Mouse (Mus musculus): ENCODE results near the gene Tcf20. TPM values are rescaled to one million over a fixed set of nuclear protein-coding genes. Genes with fewer than 3 reads are reported as not detected.

Tcf20 gene
- polyA plus RNA-seq, 1 experiment from 2014 or later, result 15.9 TPM

GRCm38 (mm10) chr15:82967947-82968346, 19.7 kb downstream of the Tcf20 start:
- 26% methylated on average over 6 of the region's 6 CpGs for WGBS

DNA sequence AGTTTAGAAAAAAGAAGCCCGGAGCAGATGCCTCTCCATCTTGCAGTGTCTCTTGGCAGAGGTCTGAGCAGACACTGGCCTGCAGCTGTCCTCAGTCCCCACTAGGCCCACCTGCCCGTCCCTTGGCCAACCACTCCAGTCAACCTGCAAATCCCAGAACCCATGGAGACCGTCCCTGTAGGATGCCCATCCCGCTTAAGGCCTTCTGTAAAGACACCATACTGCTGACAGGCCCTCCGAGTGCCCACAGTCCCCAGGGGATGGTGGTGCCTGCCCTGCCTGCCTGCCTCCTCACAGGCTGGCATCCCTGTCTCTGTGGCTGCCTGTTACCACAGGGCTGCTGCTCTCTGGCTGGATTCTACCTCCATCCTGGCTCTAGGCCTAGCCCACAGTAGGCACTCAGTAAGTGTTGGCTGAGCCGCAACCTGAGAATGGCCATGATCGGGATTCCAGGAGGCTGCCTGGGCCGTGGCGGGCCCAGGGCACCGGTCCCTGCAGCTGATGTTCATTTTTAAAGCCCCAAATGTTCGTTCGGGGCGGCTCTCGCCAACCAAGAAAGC, 23.3 kb downstream of the Tcf20 start:
- H3K36me3 ChIP-seq (replicated peaks), result no peaks in the 10 kb centered on the region
- WGBS, result 56% methylated on average over 14 of the region's 14 CpGs
- H3K9ac ChIP-seq, result peak overlapping the region; percentile 15; the same call in 1 of the 2 replicates
- peak overlapping the region; percentile 58 for H3K4me3 ChIP-seq
- H3K4me2 ChIP-seq, result peak overlapping the region; percentile 70
- no peak for ATAC-seq (replicated peaks)
- peaks cover 69% of the 10 kb centered on the region for H3K4me1 ChIP-seq
- peak overlapping the region; percentile 72 for H3K27ac ChIP-seq
- no peaks in the 10 kb centered on the region for H3K9me3 ChIP-seq
- peaks cover 3% of the 10 kb centered on the region; the same call in 1 of the 2 replicates for H3K27me3 ChIP-seq (replicated peaks)

More at GRCm38 (mm10) chr15:82967947-82968346, 19.7 kb downstream of the Tcf20 start:
- peak overlapping the region; percentile 44 for H3K4me2 ChIP-seq
- no peaks in the 10 kb centered on the region for H3K9me3 ChIP-seq
- no peak overlapping the region for H3K4me3 ChIP-seq
- 0 out of 2 replicates have a peak overlapping the region, but pooled peaks have one; percentile 9 for H3K9ac ChIP-seq
- peaks cover 3% of the 10 kb centered on the region; the same call in 1 of the 2 replicates for H3K27me3 ChIP-seq (replicated peaks)
- H3K27ac ChIP-seq, result peak overlapping the region; percentile 66
- no peak; the same call in 1 of the 2 replicates for ATAC-seq (replicated peaks)
- no peaks in the 10 kb centered on the region for H3K36me3 ChIP-seq (replicated peaks)
- peaks cover 33% of the 10 kb centered on the region for H3K4me1 ChIP-seq

- ATAC-seq (replicated peaks), result no peak; the same call in 1 of the 2 replicates
- Histone ChIP-seq H3K4me1 (peaks cover 70% of the 10 kb centered on the region), H3K27me3 (replicated peaks) (0 out of 2 replicates have a peak, but pooled peaks cover 3% of the 10 kb centered on the region), H3K9me3 (no peaks in the 10 kb centered on the region), H3K27ac (peak overlapping the region; percentile 72), H3K36me3 (replicated peaks) (no peaks in the 10 kb centered on the region), H3K4me2 (peak overlapping the region; percentile 70), H3K4me3 (peak overlapping the region; percentile 58), H3K9ac (peak overlapping the region; percentile 65)
- WGBS, result 1% methylated on average over 19 of the region's 82 CpGs
Observed at GRCm38 (mm10) chr15:82963556-82964156, 24.0 kb downstream of the Tcf20 start.

DNA sequence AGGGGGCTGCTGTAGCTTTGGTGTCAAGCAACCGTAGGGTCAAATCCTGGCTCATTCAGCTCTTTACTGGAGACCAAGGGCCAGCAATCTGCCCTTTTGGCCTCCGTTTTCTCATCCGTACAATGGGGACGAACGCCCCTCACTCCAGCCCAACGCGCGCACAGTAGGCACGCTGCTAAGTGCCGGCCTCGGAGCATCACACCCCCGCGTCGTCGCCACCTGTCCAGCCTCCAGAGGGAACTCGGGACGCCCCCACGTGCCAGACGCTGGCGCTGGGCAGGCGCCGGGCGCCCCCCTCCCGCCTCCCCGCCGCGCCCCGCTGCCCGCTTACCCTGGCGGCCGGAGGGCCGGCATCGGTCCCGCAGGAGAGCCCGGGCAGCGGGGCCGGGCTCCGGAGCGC, 24.6 kb downstream of the Tcf20 start:
- no peak for ATAC-seq (replicated peaks)
- H3K9ac ChIP-seq, result peak overlapping the region; percentile 65
- no peaks in the 10 kb centered on the region for H3K9me3 ChIP-seq
- H3K4me1 ChIP-seq, result peaks cover 70% of the 10 kb centered on the region
- no peaks in the 10 kb centered on the region for H3K36me3 ChIP-seq (replicated peaks)
- peak overlapping the region; percentile 58 for H3K4me3 ChIP-seq
- peak overlapping the region; percentile 78 for H3K27ac ChIP-seq
- 2% methylated on average over 34 of the region's 39 CpGs for WGBS
- peak overlapping the region; percentile 70 for H3K4me2 ChIP-seq
- H3K27me3 ChIP-seq (replicated peaks), result 0 out of 2 replicates have a peak, but pooled peaks cover 3% of the 10 kb centered on the region

GRCm38 (mm10) chr15:82962536-82962935, 25.1 kb downstream of the Tcf20 start:
- peak overlapping the region; percentile 70 for H3K4me2 ChIP-seq
- H3K27me3 ChIP-seq (replicated peaks), result 0 out of 2 replicates have a peak, but pooled peaks cover 3% of the 10 kb centered on the region
- 0 out of 2 replicates have a peak, but pooled peaks have one; percentile 15 for ATAC-seq (replicated peaks)
- peaks cover 70% of the 10 kb centered on the region for H3K4me1 ChIP-seq
- H3K36me3 ChIP-seq (replicated peaks), result no peaks in the 10 kb centered on the region
- H3K4me3 ChIP-seq, result peak overlapping the region; percentile 58
- H3K27ac ChIP-seq, result peak overlapping the region; percentile 78
- WGBS, result 33% methylated on average over 4 of the region's 4 CpGs
- H3K9me3 ChIP-seq, result no peaks in the 10 kb centered on the region
- H3K9ac ChIP-seq, result peak overlapping the region; percentile 65

- H3K4me2 ChIP-seq, result peak overlapping the region; percentile 70
- 0 out of 2 replicates have a peak, but pooled peaks cover 3% of the 10 kb centered on the region for H3K27me3 ChIP-seq (replicated peaks)
- peak overlapping the region; percentile 54 for H3K9ac ChIP-seq
- peak overlapping the region; percentile 58 for H3K4me3 ChIP-seq
- H3K9me3 ChIP-seq, result no peaks in the 10 kb centered on the region
- WGBS, result 2% methylated on average over 26 of the region's 26 CpGs
- no peaks in the 10 kb centered on the region for H3K36me3 ChIP-seq (replicated peaks)
- peak; percentile 8; the same call in 1 of the 2 replicates for ATAC-seq (replicated peaks)
- H3K27ac ChIP-seq, result peak overlapping the region; percentile 78
- H3K4me1 ChIP-seq, result peaks cover 83% of the 10 kb centered on the region
Observed at GRCm38 (mm10) chr15:82960786-82961561, 26.7 kb downstream of the Tcf20 start.

- WGBS, result 57% methylated on average over 12 of the region's 12 CpGs
- Histone ChIP-seq H3K9ac (peak overlapping the region; percentile 41; the same call in 1 of the 2 replicates), H3K4me2 (peak overlapping the region; percentile 70), H3K4me1 (peaks cover 79% of the 10 kb centered on the region), H3K4me3 (peak overlapping the region; percentile 20; the same call in 1 of the 2 replicates), H3K36me3 (replicated peaks) (no peaks in the 10 kb centered on the region), H3K27ac (peak overlapping the region; percentile 73), H3K9me3 (no peaks in the 10 kb centered on the region), H3K27me3 (replicated peaks) (no peaks in the 10 kb centered on the region)
- ATAC-seq (replicated peaks), result no peak
Observed at GRCm38 (mm10) chr15:82959151-82959550, 28.5 kb downstream of the Tcf20 start.

GRCm38 (mm10) chr15:82958253-82958701, 29.4 kb downstream of the Tcf20 start:
- H3K4me3 ChIP-seq, result peak overlapping the region; percentile 20
- no peaks in the 10 kb centered on the region for H3K9me3 ChIP-seq
- H3K4me2 ChIP-seq, result peak overlapping the region; percentile 70
- WGBS, result 6% methylated on average over 16 of the region's 16 CpGs
- peaks cover 86% of the 10 kb centered on the region for H3K4me1 ChIP-seq
- H3K9ac ChIP-seq, result peak overlapping the region; percentile 41
- no peaks in the 10 kb centered on the region for H3K27me3 ChIP-seq (replicated peaks)
- peak; percentile 38 for ATAC-seq (replicated peaks)
- no peaks in the 10 kb centered on the region for H3K36me3 ChIP-seq (replicated peaks)
- H3K27ac ChIP-seq, result peak overlapping the region; percentile 73

GRCm38 (mm10) chr15:82956721-82957120, 31.0 kb downstream of the Tcf20 start:
- 63% methylated on average over 4 of the region's 4 CpGs for WGBS
- H3K27me3 ChIP-seq (replicated peaks), result no peaks in the 10 kb centered on the region
- no peaks in the 10 kb centered on the region for H3K9me3 ChIP-seq
- no peak overlapping the region for H3K9ac ChIP-seq
- peaks cover 87% of the 10 kb centered on the region for H3K4me1 ChIP-seq
- no peak overlapping the region for H3K4me3 ChIP-seq
- no peaks in the 10 kb centered on the region for H3K36me3 ChIP-seq (replicated peaks)
- H3K27ac ChIP-seq, result no peak overlapping the region
- ATAC-seq (replicated peaks), result no peak
- no peak overlapping the region for H3K4me2 ChIP-seq

DNA sequence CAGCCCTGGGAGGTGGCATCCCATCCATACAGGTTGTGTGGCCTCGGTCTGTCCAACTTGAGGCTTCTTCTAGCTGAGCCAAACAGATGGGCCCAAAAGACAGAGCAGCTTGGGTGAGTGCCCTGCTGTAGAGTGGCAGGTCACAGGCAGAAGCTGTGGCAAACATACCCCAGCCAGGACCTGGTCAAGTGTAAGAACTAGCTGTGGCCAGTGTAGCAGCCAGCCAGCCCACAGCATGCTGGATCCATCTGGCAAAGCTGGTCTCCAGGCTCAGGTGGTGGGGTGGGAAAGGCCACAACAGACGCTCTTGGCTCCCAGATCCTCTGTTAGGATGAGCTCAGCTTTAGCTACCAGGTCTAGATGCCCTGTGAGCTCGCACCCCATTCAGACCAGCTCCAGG, 31.4 kb downstream of the Tcf20 start:
- no peak overlapping the region for H3K27ac ChIP-seq
- no peak overlapping the region for H3K4me3 ChIP-seq
- no peak overlapping the region for H3K4me2 ChIP-seq
- WGBS, result 75% methylated on average over 3 of the region's 3 CpGs
- no peak overlapping the region for H3K9ac ChIP-seq
- H3K27me3 ChIP-seq (replicated peaks), result no peaks in the 10 kb centered on the region
- no peaks in the 10 kb centered on the region for H3K9me3 ChIP-seq
- peaks cover 83% of the 10 kb centered on the region for H3K4me1 ChIP-seq
- H3K36me3 ChIP-seq (replicated peaks), result no peaks in the 10 kb centered on the region
- ATAC-seq (replicated peaks), result no peak

GRCm38 (mm10) chr15:82955286-82955685, 32.4 kb downstream of the Tcf20 start:
- Histone ChIP-seq H3K9ac (no peak overlapping the region), H3K4me1 (peaks cover 80% of the 10 kb centered on the region), H3K9me3 (no peaks in the 10 kb centered on the region), H3K27ac (no peak overlapping the region), H3K4me2 (no peak overlapping the region), H3K27me3 (replicated peaks) (no peaks in the 10 kb centered on the region), H3K4me3 (no peak overlapping the region), H3K36me3 (replicated peaks) (no peaks in the 10 kb centered on the region)
- no peak for ATAC-seq (replicated peaks)
- 82% methylated on average over 8 of the region's 8 CpGs for WGBS

- Histone ChIP-seq H3K4me3 (no peak overlapping the region), H3K36me3 (replicated peaks) (no peaks in the 10 kb centered on the region), H3K9me3 (no peaks in the 10 kb centered on the region), H3K27me3 (replicated peaks) (no peaks in the 10 kb centered on the region), H3K9ac (no peak overlapping the region), H3K27ac (no peak overlapping the region; the same call in 1 of the 2 replicates), H3K4me1 (peaks cover 70% of the 10 kb centered on the region), H3K4me2 (no peak overlapping the region)
- no peak for ATAC-seq (replicated peaks)
- WGBS, result 59% methylated on average over 5 of the region's 5 CpGs
Observed at GRCm38 (mm10) chr15:82954034-82954433, 33.6 kb downstream of the Tcf20 start.
